Mouse (Mus musculus): ENCODE measurements around the gene Ttc21a. TPM values are rescaled to one million over a fixed set of nuclear protein-coding genes. Genes with fewer than 3 reads are reported as not detected.

Gene Ttc21a
- polyA plus RNA-seq, 1 experiment from 2014 or later: 0.45 TPM

GRCm38 (mm10) chr9:119902410-119903151, 34.8 kb upstream of the Ttc21a start:
- no peak overlapping the region for H3K9ac ChIP-seq (replicated peaks; ENCODE audit: low read length)
- no peak overlapping the region for H3K4me2 ChIP-seq (ENCODE audit: low read length)
- H3K4me1 ChIP-seq (ENCODE audit: control insufficient read depth, insufficient read depth, low read length): no peaks in the 10 kb centered on the region
- no peak overlapping the region for H3K27ac ChIP-seq (replicated peaks; ENCODE audit: low read depth, low read length)
- peaks cover 58% of the 10 kb centered on the region for H3K36me3 ChIP-seq (ENCODE audit: control insufficient read depth, insufficient read depth, low read length)
- 83% methylated on average over 12 of the region's 12 CpGs for WGBS
- no peak for ATAC-seq (ENCODE audit: low FRiP score, low TSS enrichment)
- no peaks in the 10 kb centered on the region for H3K27me3 ChIP-seq (ENCODE audit: control insufficient read depth, insufficient read depth, low read length)
- DNase-seq: no peak
- H3K9me3 ChIP-seq (ENCODE audit: control insufficient read depth, low read length): no peaks in the 10 kb centered on the region
- H3K4me3 ChIP-seq (replicated peaks; ENCODE audit: low read depth, low read length): no peak overlapping the region

- Histone ChIP-seq H3K36me3 (ENCODE audit: control insufficient read depth, insufficient read depth, low read length) (peaks cover 98% of the 10 kb centered on the region), H3K9ac (replicated peaks; ENCODE audit: low read length) (no peak overlapping the region), H3K4me2 (ENCODE audit: low read length) (no peak overlapping the region), H3K27ac (replicated peaks; ENCODE audit: low read depth, low read length) (no peak overlapping the region), H3K4me1 (ENCODE audit: control insufficient read depth, insufficient read depth, low read length) (no peaks in the 10 kb centered on the region), H3K27me3 (ENCODE audit: control insufficient read depth, insufficient read depth, low read length) (no peaks in the 10 kb centered on the region), H3K9me3 (ENCODE audit: control insufficient read depth, low read length) (no peaks in the 10 kb centered on the region), H3K4me3 (replicated peaks; ENCODE audit: low read depth, low read length) (no peak overlapping the region)
- WGBS: 100% methylated on average over 3 of the region's 3 CpGs
- no peak for ATAC-seq (ENCODE audit: low FRiP score, low TSS enrichment)
- no peak for DNase-seq
These were observed 28.7 kb upstream of the Ttc21a start for GRCm38 (mm10) chr9:119908708-119909107.

GRCm38 (mm10) chr9:119909931-119910330, 27.5 kb upstream of the Ttc21a start:
- no peak overlapping the region for H3K27ac ChIP-seq (replicated peaks; ENCODE audit: low read depth, low read length)
- H3K9ac ChIP-seq (replicated peaks; ENCODE audit: low read length): no peak overlapping the region
- peaks cover 98% of the 10 kb centered on the region for H3K36me3 ChIP-seq (ENCODE audit: control insufficient read depth, insufficient read depth, low read length)
- DNase-seq (no peak), ATAC-seq (ENCODE audit: low FRiP score, low TSS enrichment) (no peak)
- no peaks in the 10 kb centered on the region for H3K4me1 ChIP-seq (ENCODE audit: control insufficient read depth, insufficient read depth, low read length)
- H3K4me2 ChIP-seq (ENCODE audit: low read length): no peak overlapping the region
- H3K27me3 ChIP-seq (ENCODE audit: control insufficient read depth, insufficient read depth, low read length): no peaks in the 10 kb centered on the region
- no peaks in the 10 kb centered on the region for H3K9me3 ChIP-seq (ENCODE audit: control insufficient read depth, low read length)
- H3K4me3 ChIP-seq (replicated peaks; ENCODE audit: low read depth, low read length): no peak overlapping the region
- WGBS: 90% methylated on average over 3 of the region's 3 CpGs

GRCm38 (mm10) chr9:119913087-119913838, 24.1 kb upstream of the Ttc21a start:
- H3K27me3 ChIP-seq (ENCODE audit: control insufficient read depth, insufficient read depth, low read length): no peaks in the 10 kb centered on the region
- no peak overlapping the region for H3K4me2 ChIP-seq (ENCODE audit: low read length)
- no peak overlapping the region for H3K4me3 ChIP-seq (replicated peaks; ENCODE audit: low read depth, low read length)
- peaks cover 93% of the 10 kb centered on the region for H3K36me3 ChIP-seq (ENCODE audit: control insufficient read depth, insufficient read depth, low read length)
- no peaks in the 10 kb centered on the region for H3K9me3 ChIP-seq (ENCODE audit: control insufficient read depth, low read length)
- WGBS: 71% methylated on average over 13 of the region's 13 CpGs
- no peak overlapping the region for H3K27ac ChIP-seq (replicated peaks; ENCODE audit: low read depth, low read length)
- ATAC-seq (ENCODE audit: low FRiP score, low TSS enrichment) (no peak), DNase-seq (peak; percentile 53)
- no peak overlapping the region for H3K9ac ChIP-seq (replicated peaks; ENCODE audit: low read length)
- no peaks in the 10 kb centered on the region for H3K4me1 ChIP-seq (ENCODE audit: control insufficient read depth, insufficient read depth, low read length)

- H3K27ac ChIP-seq (replicated peaks; ENCODE audit: low read depth, low read length): no peak overlapping the region
- WGBS: 88% methylated on average over 1 of the region's 1 CpGs
- DNase-seq (no peak), ATAC-seq (ENCODE audit: low FRiP score, low TSS enrichment) (no peak)
- H3K4me3 ChIP-seq (replicated peaks; ENCODE audit: low read depth, low read length): no peak overlapping the region
- H3K9me3 ChIP-seq (ENCODE audit: control insufficient read depth, low read length): no peaks in the 10 kb centered on the region
- no peak overlapping the region for H3K9ac ChIP-seq (replicated peaks; ENCODE audit: low read length)
- H3K27me3 ChIP-seq (ENCODE audit: control insufficient read depth, insufficient read depth, low read length): no peaks in the 10 kb centered on the region
- H3K36me3 ChIP-seq (ENCODE audit: control insufficient read depth, insufficient read depth, low read length): peaks cover 91% of the 10 kb centered on the region
- no peaks in the 10 kb centered on the region for H3K4me1 ChIP-seq (ENCODE audit: control insufficient read depth, insufficient read depth, low read length)
- no peak overlapping the region for H3K4me2 ChIP-seq (ENCODE audit: low read length)
These were observed 17.5 kb upstream of the Ttc21a start for GRCm38 (mm10) chr9:119919858-119920257.

GRCm38 (mm10) chr9:119923462-119923861, 13.9 kb upstream of the Ttc21a start:
- Histone ChIP-seq H3K4me3 (replicated peaks; ENCODE audit: low read depth, low read length) (no peak overlapping the region), H3K9me3 (ENCODE audit: control insufficient read depth, low read length) (no peaks in the 10 kb centered on the region), H3K4me1 (ENCODE audit: control insufficient read depth, insufficient read depth, low read length) (no peaks in the 10 kb centered on the region), H3K4me2 (ENCODE audit: low read length) (no peak overlapping the region), H3K27me3 (ENCODE audit: control insufficient read depth, insufficient read depth, low read length) (no peaks in the 10 kb centered on the region), H3K9ac (replicated peaks; ENCODE audit: low read length) (no peak overlapping the region), H3K36me3 (ENCODE audit: control insufficient read depth, insufficient read depth, low read length) (peaks cover 95% of the 10 kb centered on the region), H3K27ac (replicated peaks; ENCODE audit: low read depth, low read length) (no peak overlapping the region)
- ATAC-seq (ENCODE audit: low FRiP score, low TSS enrichment) (no peak), DNase-seq (no peak)
- 96% methylated on average over 4 of the region's 4 CpGs for WGBS

GRCm38 (mm10) chr9:119925120-119925657, 12.2 kb upstream of the Ttc21a start:
- WGBS: 94% methylated on average over 16 of the region's 16 CpGs
- DNase-seq (no peak), ATAC-seq (ENCODE audit: low FRiP score, low TSS enrichment) (no peak)
- H3K27ac ChIP-seq (replicated peaks; ENCODE audit: low read depth, low read length): no peak overlapping the region
- no peak overlapping the region for H3K4me3 ChIP-seq (replicated peaks; ENCODE audit: low read depth, low read length)
- no peak overlapping the region for H3K9ac ChIP-seq (replicated peaks; ENCODE audit: low read length)
- H3K27me3 ChIP-seq (ENCODE audit: control insufficient read depth, insufficient read depth, low read length): no peaks in the 10 kb centered on the region
- no peaks in the 10 kb centered on the region for H3K4me1 ChIP-seq (ENCODE audit: control insufficient read depth, insufficient read depth, low read length)
- H3K4me2 ChIP-seq (ENCODE audit: low read length): no peak overlapping the region
- H3K9me3 ChIP-seq (ENCODE audit: control insufficient read depth, low read length): no peaks in the 10 kb centered on the region
- H3K36me3 ChIP-seq (ENCODE audit: control insufficient read depth, insufficient read depth, low read length): peaks cover 94% of the 10 kb centered on the region

GRCm38 (mm10) chr9:119925729-119926128, 11.7 kb upstream of the Ttc21a start:
- 80% methylated on average over 8 of the region's 8 CpGs for WGBS
- no peak for DNase-seq
- H3K4me3 ChIP-seq (replicated peaks; ENCODE audit: low read depth, low read length): no peak overlapping the region
- no peaks in the 10 kb centered on the region for H3K27me3 ChIP-seq (ENCODE audit: control insufficient read depth, insufficient read depth, low read length)
- ATAC-seq (ENCODE audit: low FRiP score, low TSS enrichment): no peak
- H3K4me2 ChIP-seq (ENCODE audit: low read length): no peak overlapping the region
- H3K36me3 ChIP-seq (ENCODE audit: control insufficient read depth, insufficient read depth, low read length): peaks cover 89% of the 10 kb centered on the region
- H3K27ac ChIP-seq (replicated peaks; ENCODE audit: low read depth, low read length): no peak overlapping the region
- no peaks in the 10 kb centered on the region for H3K9me3 ChIP-seq (ENCODE audit: control insufficient read depth, low read length)
- no peaks in the 10 kb centered on the region for H3K4me1 ChIP-seq (ENCODE audit: control insufficient read depth, insufficient read depth, low read length)
- no peak overlapping the region for H3K9ac ChIP-seq (replicated peaks; ENCODE audit: low read length)

Data from midbrain, embryonic 14.5 days (tissue).